Mouse (Mus musculus) thymus, postnatal 36 days (tissue): ENCODE data around the gene Slc3a2.
"Not testable (repeated sequence)": the region's sequence is repeated elsewhere in the genome, so short reads cannot be mapped to it uniquely, and the experiment has no call there.

Source experiments
- DNase-seq, 2 experiments: peaks; one replicate each; pipeline ENCODE4 v3.0.0; 2022; ENCODE audit warnings: mixed read lengths in 2 of 2

Slc3a2 gene

GRCm38 (mm10) chr19:8726609-8727390 is 3.6 kb upstream of the Slc3a2 start:
- DNase-seq = no peak

DNA sequence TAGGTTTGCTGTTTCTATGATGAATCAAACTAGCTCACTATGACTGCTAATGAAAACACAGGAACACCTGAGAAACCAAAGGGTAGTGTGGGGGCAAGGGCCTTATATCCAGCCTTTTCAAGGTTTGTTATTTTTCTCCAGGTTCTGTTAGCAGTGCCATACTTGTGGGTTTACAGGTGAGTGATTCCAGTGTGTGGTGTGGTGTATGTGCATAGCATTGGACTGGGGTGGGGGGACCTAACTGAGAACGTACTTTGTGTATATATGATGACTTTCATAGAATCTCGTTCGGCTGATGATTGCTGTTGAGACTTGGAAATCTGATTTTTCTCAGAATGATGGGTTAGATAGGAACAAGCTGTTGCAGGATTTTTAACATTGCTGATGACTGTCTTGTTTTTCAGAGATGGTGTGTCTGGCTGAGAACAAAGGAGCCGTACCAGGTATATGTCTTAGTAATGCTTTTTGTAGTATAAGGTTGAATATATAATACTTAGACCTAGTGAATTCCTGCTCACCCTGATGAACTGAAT is 2.0 kb upstream of the Slc3a2 start:
- DNase-seq = no peak

GRCm38 (mm10) chr19:8724392-8724791 is 1.2 kb upstream of the Slc3a2 start:
- DNase-seq = no peak

- DNase-seq = peak in 1 of 2 experiments; percentile 22
Measured at GRCm38 (mm10) chr19:8723574-8724346, 591 bp upstream of the Slc3a2 start.

DNA sequence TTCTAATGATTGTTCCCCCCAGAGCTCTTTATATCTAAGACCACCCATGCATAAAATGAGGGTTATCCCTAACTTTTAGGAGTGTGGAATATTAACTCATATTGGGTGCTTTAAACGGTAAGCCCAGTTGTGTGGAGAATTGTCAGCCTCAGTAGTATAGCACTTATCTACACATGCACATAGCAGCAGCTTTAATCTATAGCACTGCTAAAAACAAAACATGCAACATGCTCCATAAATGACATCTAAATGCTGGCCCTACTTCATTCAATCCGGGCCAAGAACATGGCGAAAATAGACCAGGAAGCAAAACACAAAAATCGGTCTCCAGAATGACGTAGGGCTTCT is 636 bp downstream of the Slc3a2 start:
- no peak for DNase-seq

DNA sequence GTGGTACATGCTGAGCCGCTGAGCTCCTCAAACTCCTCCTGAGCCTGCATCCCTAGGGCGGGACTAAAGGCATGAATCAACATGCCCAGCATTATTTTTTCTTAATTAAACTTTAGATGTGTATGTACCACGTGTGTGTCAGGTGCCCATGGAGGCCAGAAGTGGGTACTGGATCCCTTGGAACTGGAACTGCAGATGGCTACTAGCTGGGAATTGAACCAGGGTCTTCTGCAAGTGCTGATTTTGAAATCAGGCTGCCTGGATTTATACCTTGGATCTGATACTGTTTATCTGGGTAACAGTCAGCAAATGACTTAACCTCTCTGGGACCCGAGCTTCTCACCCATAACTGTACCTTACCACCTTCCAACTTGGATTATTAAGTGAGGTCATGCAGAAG is 1.1 kb downstream of the Slc3a2 start:
- DNase-seq = no peak

DNA sequence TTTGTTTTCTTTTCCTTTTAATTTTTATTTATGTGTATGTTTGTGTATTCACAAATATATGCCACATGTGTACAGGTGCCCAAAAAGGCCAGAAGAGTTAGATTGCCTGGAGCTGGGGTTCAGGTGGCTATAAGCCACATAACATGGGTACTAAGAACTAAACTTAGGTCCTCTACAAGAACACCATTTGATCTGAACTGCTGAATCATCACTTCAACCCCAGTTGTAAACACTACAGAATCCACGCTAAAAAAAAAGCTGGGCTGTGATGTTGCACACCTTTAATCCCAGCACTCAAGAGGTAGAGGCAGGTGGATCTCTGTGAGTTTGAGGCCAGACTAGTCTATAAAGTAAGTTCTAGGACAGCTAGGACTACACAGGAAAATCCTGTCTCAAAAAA is 1.8 kb downstream of the Slc3a2 start:
- DNase-seq = no peak

DNA sequence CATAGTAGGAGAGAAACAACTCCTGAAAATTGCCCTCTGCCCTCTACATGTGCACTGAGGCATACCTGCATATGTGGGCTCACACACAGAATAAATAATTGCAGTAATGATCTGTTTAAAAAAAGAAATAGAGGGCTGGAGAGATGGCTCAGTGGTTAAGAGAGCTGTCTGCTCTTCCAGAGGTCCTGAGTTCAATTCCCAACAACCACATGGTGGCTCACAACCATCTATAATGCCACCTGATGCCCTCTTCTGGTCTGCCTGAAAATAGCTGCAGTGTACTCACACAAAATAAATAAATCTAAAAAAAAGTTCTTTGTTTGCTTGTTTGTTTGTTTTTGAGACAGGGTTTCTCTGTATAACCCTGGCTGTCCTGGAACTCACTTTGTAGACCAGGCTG is 4.1 kb downstream of the Slc3a2 start:
- DNase-seq = not testable (repeated sequence)

DNA sequence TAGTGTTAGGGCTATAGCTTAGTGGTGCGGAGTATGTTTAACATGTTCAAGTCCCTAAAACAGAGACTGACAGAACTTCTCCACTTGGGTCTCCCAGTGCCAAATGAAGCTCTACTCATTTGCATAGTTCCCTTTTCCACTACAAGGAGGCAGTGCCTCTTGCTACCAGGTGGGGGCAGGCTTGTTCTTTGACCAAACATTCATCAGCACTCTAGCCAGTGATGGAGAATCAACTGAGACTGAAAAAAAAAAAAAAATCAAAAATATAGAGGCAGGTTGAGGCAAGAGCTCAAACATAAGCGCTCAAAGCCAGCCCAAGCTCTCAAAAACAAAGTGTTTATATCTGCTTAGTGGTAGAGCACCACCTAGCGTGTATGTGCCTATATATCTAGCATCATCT is 4.8 kb downstream of the Slc3a2 start:
- peak; percentile 52 to 58 for DNase-seq

DNA sequence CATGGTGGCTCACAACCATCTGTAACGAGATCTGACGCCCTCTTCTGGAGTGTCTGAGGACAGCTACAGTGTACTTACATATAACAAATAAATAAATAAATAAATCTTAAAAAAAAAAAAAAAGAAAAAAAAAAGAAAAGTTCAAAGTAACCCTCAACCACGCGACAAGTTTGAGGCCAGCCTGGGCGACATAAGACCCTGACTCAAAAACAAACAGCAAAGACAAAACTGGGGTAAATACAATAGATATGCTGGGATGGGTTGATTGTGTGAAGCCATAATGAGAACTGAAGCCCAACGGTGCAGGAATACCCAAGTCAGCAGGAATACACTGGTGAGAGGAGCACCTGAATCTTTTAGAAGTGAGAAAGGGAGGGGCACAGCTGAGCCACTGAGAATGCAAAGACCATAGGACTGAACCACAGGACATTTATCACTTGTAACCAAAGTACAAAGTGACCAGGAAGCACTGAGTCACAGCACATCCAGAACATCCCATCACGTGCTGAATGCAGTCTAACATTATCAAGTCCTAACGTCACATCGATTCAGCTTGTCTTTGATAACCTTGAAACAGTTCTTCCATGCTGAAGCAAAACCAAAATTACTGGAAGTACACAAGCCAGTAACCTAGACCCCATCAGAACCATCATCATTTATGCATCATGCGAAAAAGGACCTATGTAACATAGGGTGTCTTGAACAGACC is 6.2 kb downstream of the Slc3a2 start:
- DNase-seq = no peak

DNA sequence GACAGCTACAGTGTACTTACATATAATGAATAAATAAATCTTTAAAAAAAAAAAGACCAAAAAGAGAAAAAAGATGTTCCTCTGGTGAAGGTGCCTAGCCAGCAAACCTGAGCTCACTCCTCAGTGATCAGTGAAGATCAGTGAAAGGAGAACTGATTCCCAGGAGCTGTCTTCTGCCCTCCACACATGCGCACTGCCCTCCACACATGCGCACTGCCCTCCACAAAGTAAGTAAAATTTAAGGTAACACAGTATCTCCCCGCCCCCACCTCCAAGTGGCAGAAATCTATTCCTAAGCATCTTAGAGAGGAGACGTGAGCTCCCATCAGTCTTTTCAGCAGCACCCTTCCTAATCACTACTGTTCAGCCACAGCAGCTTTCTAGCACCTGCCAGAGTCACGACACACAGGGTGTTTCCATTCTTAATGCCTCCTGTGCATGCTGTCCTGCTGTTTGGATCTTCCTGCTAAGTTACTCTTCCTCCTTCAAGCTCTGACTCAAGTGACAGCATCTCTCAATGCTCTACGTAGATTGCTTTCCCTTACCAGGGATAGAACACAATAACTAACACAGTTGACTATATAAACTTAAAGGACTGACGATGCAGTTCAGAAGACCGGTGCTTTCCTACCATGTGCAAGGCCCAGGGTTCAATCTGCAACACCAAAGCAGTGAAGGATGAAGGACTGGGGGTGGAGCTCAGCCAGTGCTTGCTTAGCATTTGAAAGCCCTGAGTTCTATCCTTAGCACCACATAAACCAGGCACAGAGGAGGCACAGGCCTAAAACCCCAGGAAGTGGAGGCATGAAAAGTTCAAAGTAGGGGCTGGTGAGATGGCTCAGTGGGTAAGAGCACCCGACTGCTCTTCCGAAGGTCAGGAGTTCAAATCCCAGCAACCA is 7.1 kb downstream of the Slc3a2 start:
- no peak for DNase-seq

GRCm38 (mm10) chr19:8714653-8715481 is 8.3 kb downstream of the Slc3a2 start:
- DNase-seq = no peak

DNA sequence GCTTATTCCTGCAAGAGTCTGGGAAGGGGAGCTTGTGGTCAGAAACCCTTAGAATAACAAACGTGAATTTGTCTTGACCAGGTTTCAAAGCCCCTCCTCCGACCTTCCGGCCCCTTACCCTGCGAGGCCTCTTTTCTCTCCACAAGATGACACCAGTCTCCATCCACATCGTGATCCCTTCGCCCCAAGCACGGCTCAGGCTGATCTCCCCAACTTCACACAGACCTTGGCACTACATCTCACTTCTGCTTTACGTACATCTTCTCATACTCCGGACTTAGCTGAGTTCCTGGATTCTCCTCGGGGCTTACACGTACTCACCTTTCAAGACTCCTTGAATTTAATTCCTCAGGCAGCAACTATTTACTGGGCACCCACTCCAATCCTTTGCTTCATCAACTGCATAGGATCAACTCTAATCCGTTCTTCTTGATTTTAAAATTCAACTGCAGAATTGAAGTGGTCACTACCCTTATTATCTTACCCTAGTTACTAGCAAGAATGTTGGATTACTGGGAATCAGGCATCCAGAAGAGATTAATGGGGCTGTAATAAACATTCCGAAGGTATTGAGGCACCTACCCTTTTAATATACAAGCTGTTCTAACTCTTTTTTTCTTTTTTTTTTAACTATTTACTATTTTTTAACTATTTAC is 9.0 kb downstream of the Slc3a2 start:
- no peak for DNase-seq

DNA sequence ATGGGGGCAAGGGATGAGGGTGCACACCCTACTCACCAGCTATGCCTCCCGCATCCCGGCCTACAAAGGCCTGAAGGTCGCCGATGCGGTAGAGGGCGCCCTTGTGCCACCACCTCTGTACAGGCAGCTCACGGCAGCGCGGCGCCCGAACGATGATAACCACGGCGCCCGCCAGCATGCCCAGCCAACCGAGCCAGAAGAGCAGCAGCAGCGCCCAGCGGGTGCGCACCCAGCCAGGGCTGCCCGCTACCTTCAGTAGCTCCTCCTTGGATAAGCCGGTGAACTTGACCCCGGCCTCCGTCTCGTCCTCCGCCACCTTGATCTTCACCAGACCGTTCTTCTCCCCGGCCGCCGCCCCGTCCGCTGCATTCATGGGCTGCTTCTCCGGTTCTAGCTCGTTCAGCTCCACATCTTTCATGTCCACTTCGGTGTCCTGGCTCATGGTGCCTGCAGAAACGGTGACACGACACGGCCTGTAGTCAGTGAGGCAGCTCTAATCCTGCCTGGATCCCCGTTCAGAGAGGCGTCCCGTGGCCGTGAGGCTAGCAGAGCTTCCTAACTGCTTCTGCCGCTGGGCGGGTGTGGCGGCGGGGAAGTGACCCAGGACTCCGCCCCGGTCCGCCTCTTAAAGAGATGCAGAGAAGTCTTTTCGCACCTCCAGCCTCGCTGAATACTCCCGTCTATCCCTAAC is 9.7 kb downstream of the Slc3a2 start:
- DNase-seq = peak; percentile 96 to 97

DNA sequence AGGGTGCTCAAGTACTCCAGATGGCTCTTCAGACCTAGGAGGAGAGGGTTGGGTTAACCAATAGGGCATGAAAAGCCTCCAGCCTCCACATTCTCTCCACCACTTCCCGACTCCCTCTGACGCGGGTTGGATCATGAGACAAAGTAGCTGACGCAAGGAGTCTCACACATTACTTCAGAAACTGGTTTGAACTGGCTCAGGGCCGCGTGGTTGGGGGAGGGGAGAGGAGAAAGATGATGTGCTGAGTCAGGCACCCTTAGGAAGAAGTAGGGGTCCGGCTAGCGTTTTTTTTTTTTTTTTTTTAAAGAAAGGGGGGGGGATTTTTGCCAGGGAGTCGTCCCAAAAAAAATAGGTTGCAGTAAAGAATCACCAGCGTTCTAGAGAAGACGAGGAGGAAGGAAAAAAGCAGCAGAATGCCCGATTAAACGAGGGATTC is 10.3 kb downstream of the Slc3a2 start:
- peak; percentile 64 to 78 for DNase-seq

DNA sequence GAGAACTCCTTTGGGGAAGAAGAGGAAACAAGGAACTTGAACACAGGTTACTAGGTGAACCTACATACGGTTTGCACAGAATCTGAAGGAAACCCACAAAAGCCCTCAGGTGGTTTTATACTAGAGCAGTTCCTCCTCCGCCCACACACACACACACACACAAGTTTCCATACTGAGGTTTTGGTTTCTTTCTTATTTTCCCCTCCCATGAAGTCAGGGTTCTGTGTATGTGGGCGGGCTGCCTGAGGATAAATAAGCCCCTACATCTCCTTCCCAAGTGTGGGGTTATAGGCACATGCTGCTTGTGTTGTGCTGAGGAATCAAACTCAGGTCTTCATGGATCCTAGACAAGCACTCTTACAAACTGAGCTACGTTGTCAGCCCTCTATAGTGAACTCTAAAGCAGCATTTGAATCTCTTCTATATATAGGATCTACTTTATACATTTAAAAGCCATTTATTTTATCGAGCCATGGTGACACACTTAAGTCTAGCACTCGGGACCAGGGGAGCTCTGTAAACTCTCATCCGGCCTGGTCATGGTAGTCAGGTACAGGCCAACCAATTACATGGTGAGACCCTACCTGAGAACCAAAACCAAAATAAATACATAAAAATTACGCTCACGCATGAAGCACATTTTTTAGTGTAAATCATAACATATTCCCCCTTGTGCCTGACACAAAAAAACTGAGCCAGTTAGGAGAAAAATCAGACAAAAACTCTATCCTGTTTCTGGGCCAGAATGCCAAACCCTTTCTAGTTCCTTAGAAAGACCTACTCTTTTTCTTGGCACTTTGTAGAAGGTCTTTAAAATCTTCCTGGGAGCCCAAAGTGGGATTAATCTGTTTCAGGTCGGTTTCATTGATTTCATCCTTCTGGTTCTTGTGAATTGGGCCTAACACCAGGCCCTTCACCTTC is 11.0 kb downstream of the Slc3a2 start:
- peak; percentile 48 to 58 for DNase-seq

GRCm38 (mm10) chr19:8711506-8711905 is 11.7 kb downstream of the Slc3a2 start:
- no peak for DNase-seq

DNA sequence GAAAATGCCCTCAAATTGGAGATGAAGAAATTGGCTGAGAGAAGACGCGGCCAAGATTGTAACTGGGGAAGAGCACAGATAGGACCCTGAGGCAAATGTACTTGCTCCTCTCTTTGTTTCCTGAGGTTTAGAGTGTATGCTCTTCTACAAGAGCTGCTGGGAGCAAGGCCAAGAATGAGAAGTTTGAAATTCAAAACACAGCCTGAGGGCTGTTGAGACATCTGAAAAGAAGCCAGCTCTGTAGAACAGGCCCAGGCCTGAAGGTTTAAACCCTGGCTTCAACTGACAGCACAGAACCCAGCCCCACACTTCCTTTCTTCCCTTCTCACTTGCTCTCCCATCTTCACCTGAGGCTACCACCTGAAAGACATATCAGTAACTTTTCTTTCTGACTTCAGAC is 13.1 kb downstream of the Slc3a2 start:
- no peak for DNase-seq

- no peak for DNase-seq
Measured at GRCm38 (mm10) chr19:8708954-8709353, 14.2 kb downstream of the Slc3a2 start.
